Mouse (Mus musculus) c-Kit-negative CD71-positive TER-119-positive erythroid progenitor cells, embryonic 14.5 days (primary cell): ENCODE data around the gene Iqsec1.
"Not testable (repeated sequence)": the region's sequence is repeated elsewhere in the genome, so short reads cannot be mapped to it uniquely, and the experiment has no call there.

Experiments used
- DNase-seq: peaks from one replicate; pipeline ENCODE4 v3.0.0-alpha.2; 2013; ENCODE audit warnings: low read depth, low spot score

The Iqsec1 gene

GRCm38 (mm10) chr6:90661029-90661399 is 327.5 kb downstream of the Iqsec1 start:
- no peak for DNase-seq

GRCm38 (mm10) chr6:90660398-90661028 is 328.0 kb downstream of the Iqsec1 start:
- no peak for DNase-seq

- DNase-seq: peak; percentile 44
Observed at GRCm38 (mm10) chr6:90659913-90660312, 328.6 kb downstream of the Iqsec1 start.

- peak; percentile 21 for DNase-seq
Observed at GRCm38 (mm10) chr6:90656344-90656850, 332.1 kb downstream of the Iqsec1 start.

GRCm38 (mm10) chr6:90653736-90654135 is 334.7 kb downstream of the Iqsec1 start:
- DNase-seq: peak; percentile 25

GRCm38 (mm10) chr6:90650634-90651033 is 337.9 kb downstream of the Iqsec1 start:
- no peak for DNase-seq

GRCm38 (mm10) chr6:90649279-90649678 is 339.2 kb downstream of the Iqsec1 start:
- no peak for DNase-seq

GRCm38 (mm10) chr6:90648391-90648790 is 340.1 kb downstream of the Iqsec1 start:
- DNase-seq: no peak

GRCm38 (mm10) chr6:90644965-90645364 is 343.5 kb downstream of the Iqsec1 start:
- DNase-seq: no peak

GRCm38 (mm10) chr6:90643057-90643456 is 345.4 kb downstream of the Iqsec1 start:
- no peak for DNase-seq

GRCm38 (mm10) chr6:90635611-90636010 is 352.9 kb downstream of the Iqsec1 start:
- DNase-seq: no peak

- no peak for DNase-seq
Observed at GRCm38 (mm10) chr6:90635081-90635480, 353.4 kb downstream of the Iqsec1 start.

- DNase-seq: not testable (repeated sequence)
Observed at GRCm38 (mm10) chr6:90632526-90632925, 356.0 kb downstream of the Iqsec1 start.

- no peak for DNase-seq
Observed at GRCm38 (mm10) chr6:90630427-90630826, 358.1 kb downstream of the Iqsec1 start.

- DNase-seq: no peak
Observed at GRCm38 (mm10) chr6:90629506-90629905, 359.0 kb downstream of the Iqsec1 start.

- no peak for DNase-seq
Observed at GRCm38 (mm10) chr6:90627556-90627955, 360.9 kb downstream of the Iqsec1 start.

- DNase-seq: no peak
Observed at GRCm38 (mm10) chr6:90625207-90625994, 363.1 kb downstream of the Iqsec1 start.

- peak; percentile 73 for DNase-seq
Observed at GRCm38 (mm10) chr6:90624733-90625132, 363.8 kb downstream of the Iqsec1 start.

- DNase-seq: peak; percentile 36
Observed at GRCm38 (mm10) chr6:90624184-90624583, 364.3 kb downstream of the Iqsec1 start.

- no peak for DNase-seq
Observed at GRCm38 (mm10) chr6:90623456-90623836, 365.0 kb downstream of the Iqsec1 start.

- DNase-seq: peak; percentile 67
Observed at GRCm38 (mm10) chr6:90622758-90623455, 365.6 kb downstream of the Iqsec1 start.

- peak; percentile 50 for DNase-seq
Observed at GRCm38 (mm10) chr6:90621584-90621890, 366.9 kb downstream of the Iqsec1 start.
